Mouse (Mus musculus): Measurements from ENCODE around the gene Bdh1.
A peak's percentile ranks its signal among the peaks of the same experiment; 100 is the strongest.
"Not testable (repeated sequence)": the region's sequence is repeated elsewhere in the genome, so short reads cannot be mapped to it uniquely, and the experiment has no call there.

Bdh1 gene

DNA sequence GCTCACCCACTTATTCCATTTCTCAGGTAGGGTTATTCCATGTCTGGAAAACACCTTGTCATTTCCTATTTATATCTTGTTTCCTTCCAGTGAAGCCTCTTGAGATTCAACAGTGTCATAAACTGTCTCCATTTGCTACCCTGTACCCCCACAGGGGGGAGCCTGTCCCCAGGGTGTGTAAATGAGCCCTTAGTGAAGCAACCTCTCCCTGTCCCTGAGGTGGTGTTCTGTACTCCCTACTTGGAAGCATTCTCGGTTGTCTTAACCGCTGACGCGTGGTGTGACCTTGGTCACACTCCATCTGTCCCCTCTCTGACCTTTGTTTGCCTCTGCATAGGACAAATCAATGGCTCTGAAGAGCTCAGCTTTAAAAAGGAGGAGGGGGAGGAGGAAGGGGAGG, 43.5 kb downstream of the Bdh1 start:
- DNase-seq (ENCODE audit: low spot score) = peak; percentile 77

DNA sequence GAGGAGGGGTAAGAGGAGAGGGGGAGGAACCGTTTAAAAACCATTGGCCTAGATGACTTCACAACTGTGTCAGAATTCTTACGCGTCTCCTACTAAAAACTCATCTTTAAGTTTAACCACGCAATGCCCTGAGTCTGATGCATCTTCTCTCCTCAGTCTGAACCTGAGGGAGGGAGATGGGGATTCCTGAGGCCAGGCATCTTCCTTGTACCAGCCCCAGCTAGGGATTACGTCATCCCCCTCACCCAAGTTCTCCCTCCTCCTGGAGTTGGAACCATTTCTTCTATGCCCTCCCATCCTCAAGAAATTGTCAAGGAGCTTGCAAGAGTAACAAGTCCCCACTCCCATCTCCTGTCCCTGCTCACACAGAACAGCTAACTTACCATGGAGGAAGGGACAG, 44.0 kb downstream of the Bdh1 start:
- no peak for DNase-seq (ENCODE audit: low spot score)

DNA sequence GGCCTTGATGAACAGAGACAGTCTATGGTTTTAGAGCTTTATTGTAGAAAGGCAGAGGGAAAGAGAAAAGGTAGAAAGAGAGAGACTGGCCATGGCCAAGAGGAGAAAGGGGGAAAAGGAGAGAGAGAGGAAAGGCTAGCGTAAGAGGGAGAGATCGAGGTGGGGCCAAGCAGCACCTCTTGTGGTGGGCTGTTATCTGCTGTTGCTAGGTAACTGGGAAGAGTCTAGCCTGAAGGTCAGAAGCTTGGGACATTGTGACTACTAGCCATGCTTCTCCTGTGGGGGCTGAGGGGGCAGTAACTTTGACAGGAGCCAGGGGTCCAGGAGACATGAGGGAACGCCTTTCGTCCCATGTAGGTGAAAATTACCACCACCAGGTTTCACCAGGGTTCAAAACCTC, 48.7 kb downstream of the Bdh1 start:
- DNase-seq (ENCODE audit: low spot score) = not testable (repeated sequence)

GRCm38 (mm10) chr16:31471994-31472393, 49.9 kb downstream of the Bdh1 start:
- DNase-seq (ENCODE audit: low spot score) = no peak

DNA sequence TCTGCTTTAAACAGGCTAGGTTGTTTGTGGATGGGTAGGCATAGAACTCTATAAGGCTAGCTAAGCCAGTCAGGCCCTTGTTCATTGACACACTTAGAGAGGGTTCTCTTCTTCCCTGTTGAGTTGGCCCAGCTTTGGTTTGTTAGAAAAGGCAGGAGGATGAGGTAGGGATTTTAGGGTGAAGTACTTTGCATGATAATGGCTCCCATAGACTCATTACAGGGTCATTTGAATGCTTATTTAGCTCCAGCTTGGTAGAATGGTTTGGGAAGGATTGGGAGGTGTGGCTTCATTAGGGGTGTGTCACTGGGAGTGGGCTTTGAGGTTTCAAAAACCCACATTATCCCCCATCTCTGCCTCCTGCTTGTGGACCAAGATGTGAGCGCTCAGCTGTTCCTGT, 51.1 kb downstream of the Bdh1 start:
- DNase-seq (ENCODE audit: low spot score) = no peak

- DNase-seq (ENCODE audit: low spot score) = no peak
Measured at GRCm38 (mm10) chr16:31475123-31475968, 53.3 kb downstream of the Bdh1 start.

- no peak for DNase-seq (ENCODE audit: low spot score)
Measured at GRCm38 (mm10) chr16:31476872-31477603, 55.0 kb downstream of the Bdh1 start.

DNA sequence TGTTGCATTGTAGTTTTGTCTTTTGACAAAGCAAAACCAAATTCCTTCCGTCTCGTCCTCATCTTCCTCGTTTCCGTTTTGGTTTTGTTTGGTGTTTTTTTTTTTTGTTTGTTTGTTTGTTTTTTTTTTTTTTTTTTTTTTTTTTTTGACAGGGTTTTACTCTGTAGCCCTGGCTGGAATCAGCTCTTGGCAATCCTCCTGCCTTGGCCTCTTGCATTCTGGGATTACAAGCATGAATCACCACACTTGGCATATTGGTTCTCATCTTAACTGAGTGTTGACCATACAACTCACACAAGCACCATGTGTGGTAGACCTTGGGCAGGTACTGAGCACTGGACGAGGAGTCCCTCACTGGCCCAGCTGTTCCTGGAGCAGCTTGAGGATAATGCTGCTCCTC, 63.3 kb downstream of the Bdh1 start:
- peak; percentile 60 for DNase-seq (ENCODE audit: low spot score)

GRCm38 (mm10) chr16:31487266-31487665, 65.2 kb downstream of the Bdh1 start:
- DNase-seq (ENCODE audit: low spot score) = no peak

DNA sequence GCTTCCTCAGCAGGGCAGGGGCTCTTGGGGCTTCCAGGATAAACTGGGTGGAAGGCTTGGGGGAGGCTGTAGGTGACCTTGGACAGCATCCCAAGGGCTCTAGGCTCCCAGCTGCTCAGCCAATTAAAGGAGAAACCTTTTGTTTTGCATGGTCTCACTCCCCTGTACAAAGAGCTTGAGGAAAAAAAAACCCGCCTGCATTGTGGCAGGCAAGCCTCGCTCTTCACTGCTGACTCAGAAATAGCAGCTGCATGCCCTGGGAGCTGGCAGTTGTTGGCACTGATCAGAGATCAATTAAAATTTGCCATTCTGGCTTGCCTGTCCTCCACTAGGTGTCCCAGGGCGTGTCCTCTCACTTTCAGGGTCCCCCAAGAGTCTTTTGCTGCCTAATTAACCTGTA, 67.0 kb downstream of the Bdh1 start:
- no peak for DNase-seq (ENCODE audit: low spot score)

GRCm38 (mm10) chr16:31490967-31491366, 68.9 kb downstream of the Bdh1 start:
- no peak for DNase-seq (ENCODE audit: low spot score)

DNA sequence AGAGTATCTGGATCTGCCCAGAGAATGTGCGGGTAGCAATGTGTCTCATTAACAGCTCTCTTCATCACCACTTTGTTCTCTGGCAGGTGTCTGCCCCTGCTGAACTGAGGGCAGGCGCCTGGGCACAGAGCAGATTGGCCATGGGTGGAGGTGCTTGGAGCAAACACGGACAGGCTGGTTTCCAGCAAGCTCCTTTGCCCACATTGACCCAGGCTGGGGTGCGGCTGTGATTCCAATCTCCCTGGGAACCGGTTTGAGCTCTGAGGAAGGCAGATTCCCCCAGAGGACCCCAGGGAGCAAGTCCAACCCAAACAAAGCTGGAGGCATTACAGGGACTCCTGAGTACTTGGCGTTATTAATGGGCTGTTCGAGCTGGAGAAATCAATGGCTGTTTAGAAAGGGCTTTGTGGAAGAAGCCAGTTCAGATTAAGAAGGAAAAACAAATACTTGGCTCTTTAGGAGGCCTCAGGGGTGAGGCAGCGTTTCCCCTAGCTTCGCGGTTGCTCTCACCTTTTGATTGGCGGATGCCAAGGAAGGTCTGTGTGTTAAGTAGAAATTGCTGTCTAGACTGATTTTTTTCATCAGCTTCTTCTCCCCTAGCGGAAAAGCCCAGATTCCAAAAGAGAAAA, 71.0 kb downstream of the Bdh1 start:
- peak; percentile 45 for DNase-seq (ENCODE audit: low spot score)

DNA sequence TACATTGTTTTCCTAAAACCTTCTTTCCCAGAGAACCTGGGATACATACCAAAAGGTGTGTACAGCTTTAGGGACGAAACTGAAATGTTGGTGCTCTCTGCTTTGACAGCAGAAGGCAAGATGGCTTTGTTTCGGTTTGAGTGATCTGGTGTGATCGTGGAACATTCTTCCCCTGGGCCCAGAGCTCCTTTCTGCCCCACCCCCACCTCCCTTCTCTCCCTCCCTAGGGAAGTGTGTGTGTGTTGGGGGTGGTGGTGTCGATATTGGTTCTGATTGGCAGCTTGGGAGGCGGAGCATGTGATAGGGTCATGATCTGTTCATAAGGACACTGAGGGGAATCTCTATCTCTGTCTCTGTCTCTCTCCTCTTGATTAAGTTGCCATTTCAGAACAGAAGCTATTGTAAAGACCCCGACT, 71.5 kb downstream of the Bdh1 start:
- DNase-seq (ENCODE audit: low spot score) = no peak

- peak; percentile 34 for DNase-seq (ENCODE audit: low spot score)
Measured at GRCm38 (mm10) chr16:31493991-31494390, 71.9 kb downstream of the Bdh1 start.

DNA sequence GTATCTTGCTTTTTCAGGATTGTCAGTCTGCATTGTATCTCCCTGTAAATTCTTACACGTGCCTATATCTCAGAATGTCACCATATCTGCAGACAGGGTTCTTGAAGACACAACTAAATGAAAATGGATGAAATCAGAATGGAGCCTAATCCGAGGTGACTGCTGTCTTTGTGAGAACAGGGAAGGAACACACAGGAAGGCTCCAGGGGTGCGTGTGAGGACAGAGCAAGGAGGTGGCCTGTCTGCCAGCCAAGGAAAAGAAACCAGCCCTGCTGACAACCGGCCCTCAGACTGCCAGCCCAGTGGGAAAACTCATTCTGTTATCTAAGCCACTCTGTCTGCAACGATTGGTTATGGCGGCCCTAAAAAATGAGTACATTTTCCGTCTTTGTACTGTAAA, 73.3 kb downstream of the Bdh1 start:
- DNase-seq (ENCODE audit: low spot score) = no peak

GRCm38 (mm10) chr16:31495769-31496168, 73.7 kb downstream of the Bdh1 start:
- DNase-seq (ENCODE audit: low spot score) = no peak

GRCm38 (mm10) chr16:31498336-31498735, 76.3 kb downstream of the Bdh1 start:
- DNase-seq (ENCODE audit: low spot score) = no peak

DNA sequence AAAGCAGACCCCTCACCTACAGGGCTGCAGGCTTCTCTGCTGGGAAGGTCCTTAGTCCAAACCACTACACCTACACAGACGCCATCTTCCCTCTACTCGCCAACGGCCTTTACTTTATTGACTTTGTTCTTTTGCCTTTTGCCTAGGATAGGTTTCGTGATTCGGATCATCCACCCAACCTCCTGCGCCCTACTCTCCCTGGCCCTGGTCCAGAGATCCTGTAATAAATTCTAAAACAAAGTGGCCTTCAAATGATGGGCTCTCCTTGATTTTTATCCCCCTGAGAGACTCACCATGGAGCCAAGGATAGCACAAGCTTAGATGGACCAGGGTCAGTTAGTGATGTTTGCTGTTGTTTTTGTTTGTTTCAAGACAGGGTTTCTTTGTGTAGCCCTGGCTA, 76.9 kb downstream of the Bdh1 start:
- no peak for DNase-seq (ENCODE audit: low spot score)

- no peak for DNase-seq (ENCODE audit: low spot score)
Measured at GRCm38 (mm10) chr16:31499681-31500310, 77.7 kb downstream of the Bdh1 start.

DNA sequence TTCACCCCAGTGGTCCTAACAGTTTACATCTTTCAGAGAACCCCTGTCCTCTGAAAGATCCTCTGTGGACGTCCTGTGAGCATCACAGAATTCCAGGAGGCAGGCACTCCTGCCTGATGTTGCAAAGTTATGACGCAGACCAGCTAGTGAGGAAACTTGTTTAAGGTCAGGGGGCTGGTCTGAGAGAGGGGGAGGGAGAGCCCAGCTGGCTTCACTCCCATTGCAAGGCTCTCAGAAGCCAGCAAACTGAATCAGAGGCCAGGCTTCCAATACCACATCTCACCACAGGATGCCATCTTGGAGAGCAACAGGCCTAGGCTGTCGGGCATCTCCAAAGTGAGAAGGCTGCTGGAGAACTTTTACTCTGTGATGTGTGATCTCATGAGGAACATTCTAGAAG, 78.5 kb downstream of the Bdh1 start:
- no peak for DNase-seq (ENCODE audit: low spot score)

- DNase-seq (ENCODE audit: low spot score) = no peak
Measured at GRCm38 (mm10) chr16:31500969-31501750, 79.1 kb downstream of the Bdh1 start.

Data from adipocyte (in vitro differentiated cells).